Mouse (Mus musculus): ENCODE measurements around the gene Thrb.

Thrb gene

GRCm38 (mm10) chr14:17781921-17782320, 121.9 kb downstream of the Thrb start:
- DNase-seq (ENCODE audit: low spot score), result peak; percentile 33

GRCm38 (mm10) chr14:17784207-17784806, 124.2 kb downstream of the Thrb start:
- DNase-seq (ENCODE audit: low spot score), result no peak

DNA sequence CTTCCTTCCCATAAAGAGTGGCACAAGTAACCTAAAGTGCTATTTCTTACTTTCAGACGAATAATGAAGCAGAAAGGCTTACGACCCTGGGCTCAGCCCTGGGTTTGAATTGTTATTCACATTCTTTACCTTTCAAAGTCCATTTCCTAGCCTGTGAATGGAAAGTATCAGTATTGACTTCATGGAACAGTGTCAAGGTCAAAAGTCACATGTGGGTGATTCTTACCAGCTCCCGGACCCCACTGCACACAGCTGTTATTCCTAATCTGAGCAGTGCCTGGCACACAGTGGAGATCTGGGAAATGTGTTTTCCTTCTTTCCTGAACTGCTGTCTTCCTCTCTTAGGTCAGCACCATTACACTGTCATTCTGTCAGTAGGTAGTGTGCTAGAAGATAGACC, 125.3 kb downstream of the Thrb start:
- DNase-seq (ENCODE audit: low spot score), result peak; percentile 53

- DNase-seq (ENCODE audit: low spot score), result peak; percentile 36
Measured at GRCm38 (mm10) chr14:17786249-17786648, 126.2 kb downstream of the Thrb start.

DNA sequence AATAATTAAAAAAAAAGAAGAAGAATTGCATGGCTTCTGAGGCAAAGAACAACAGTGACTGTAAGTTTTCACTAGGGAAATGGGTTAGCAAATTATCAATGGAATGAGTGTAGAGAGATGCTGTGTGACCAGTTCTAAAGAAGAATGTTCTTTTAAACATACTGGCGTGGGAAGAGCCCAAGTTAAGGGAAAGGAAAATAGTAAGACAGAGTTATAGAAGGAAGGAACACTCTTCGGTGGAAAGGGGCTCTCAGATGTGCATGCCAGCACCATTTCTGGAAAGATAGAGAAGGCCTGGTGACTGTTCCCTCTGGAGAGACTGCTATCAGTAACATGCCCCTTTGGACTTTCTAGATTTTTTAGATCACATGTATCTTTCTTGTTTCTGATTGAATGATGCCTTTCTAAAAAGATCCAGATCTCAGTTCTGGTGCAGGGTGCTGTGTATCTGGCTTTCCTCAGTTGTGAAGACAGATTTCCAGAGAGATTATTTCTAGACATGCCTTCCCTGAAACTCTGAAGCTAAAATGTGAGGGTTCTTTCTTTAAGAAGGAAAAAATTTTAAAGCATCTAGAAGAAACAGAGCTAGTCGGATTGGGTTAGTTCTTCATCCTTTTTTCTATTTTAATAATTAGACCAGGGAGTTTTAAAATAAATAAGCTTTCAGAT, 144.0 kb downstream of the Thrb start:
- DNase-seq (ENCODE audit: low spot score), result no peak

DNA sequence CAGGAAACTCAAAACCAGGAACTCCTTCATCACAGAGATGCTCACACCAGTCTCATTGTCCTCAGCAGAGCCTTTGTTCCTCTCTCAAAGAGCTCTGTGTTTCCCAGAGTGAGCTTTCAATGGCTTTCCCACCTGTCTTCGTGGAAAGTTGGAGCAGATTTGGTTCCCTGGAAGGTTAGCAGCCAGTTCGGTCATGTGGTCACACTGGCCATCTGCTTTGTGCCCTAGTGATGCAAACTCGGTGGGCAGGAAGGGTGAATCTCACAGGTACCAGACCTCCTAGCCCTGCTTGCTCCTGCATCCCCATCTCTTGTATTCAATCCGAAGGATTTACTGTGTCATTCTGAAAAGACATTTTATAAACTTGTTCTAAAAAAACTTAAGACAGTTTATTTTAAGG, 151.0 kb downstream of the Thrb start:
- DNase-seq (ENCODE audit: low spot score), result no peak

DNA sequence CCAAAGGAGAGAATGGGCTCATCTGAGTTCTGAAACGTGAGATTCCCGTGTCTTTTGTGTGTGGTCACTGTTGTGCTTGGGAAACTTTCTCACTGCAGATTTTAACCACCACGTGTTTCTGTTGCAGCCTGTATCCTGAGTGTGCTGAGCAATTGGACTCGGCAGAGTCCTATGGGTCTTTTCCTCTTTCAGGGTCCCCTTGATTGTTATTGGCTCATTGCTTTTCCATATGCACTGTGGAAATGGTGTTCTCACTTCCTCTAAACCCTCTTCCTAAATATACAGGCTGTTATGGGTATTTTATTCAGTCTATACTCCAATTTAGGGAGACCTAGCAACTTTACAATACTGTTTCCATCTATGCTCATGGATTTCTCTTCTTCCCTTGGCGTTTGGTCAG, 152.4 kb downstream of the Thrb start:
- no peak for DNase-seq (ENCODE audit: low spot score)

DNA sequence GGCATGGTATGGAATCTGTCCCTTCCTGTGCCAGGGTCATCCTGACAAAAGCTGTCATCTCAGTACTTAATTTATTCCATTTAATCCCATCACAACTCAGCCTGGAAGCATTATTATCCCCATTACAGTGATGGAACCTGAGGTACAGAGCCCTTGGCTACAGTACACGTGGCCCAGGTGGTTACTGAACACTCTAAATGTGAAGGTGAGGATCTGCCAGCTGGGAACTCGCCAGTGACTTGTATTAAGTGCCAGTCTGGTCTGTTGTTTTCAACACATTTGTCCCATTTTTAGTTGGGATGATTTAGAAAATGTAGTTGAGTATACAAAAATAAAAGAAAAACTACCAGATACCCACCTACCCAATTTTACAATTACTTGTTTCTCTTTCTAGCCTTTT, 155.0 kb downstream of the Thrb start:
- DNase-seq (ENCODE audit: low spot score), result no peak

DNA sequence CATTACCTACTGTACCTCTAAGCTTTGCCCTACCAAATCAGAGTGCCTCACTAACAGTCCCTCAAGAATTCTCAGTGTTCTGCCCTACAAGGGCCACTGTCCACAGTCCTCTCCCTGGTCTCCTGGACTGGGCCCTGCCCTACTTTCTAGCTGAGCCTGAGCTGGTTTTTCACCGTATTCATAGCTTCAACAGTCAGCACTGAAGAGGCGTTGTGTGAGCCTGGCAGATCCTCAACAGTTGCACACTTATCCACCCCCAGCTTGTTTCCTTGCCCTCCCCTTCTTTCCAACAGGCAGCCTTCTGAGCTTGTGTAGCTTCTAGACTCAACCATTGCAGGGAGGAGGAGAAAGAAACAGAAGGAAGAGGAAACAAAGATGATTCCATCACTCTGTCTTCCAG, 158.0 kb downstream of the Thrb start:
- no peak for DNase-seq (ENCODE audit: low spot score)

DNA sequence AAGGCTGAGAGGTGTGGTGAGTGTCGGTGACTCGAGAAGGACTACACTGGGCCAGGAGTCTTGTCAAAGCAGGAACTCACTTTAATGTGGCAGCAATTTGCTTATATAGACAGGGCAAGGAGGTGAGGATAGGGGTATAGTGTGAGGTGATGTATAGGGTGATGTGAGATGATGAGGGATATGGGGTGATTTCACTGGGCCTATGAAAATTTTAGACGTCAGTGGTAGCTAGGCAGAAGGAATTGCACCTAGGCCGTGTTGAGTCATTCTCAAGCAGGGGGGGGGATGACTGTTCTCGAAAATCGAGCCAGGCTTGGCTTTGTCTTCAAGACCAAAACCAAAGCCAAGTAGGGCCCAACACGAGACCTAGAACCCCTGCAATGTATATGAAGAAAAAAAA, 162.7 kb downstream of the Thrb start:
- DNase-seq (ENCODE audit: low spot score), result no peak

- no peak for DNase-seq (ENCODE audit: low spot score)
Measured at GRCm38 (mm10) chr14:17827401-17827800, 167.3 kb downstream of the Thrb start.

DNA sequence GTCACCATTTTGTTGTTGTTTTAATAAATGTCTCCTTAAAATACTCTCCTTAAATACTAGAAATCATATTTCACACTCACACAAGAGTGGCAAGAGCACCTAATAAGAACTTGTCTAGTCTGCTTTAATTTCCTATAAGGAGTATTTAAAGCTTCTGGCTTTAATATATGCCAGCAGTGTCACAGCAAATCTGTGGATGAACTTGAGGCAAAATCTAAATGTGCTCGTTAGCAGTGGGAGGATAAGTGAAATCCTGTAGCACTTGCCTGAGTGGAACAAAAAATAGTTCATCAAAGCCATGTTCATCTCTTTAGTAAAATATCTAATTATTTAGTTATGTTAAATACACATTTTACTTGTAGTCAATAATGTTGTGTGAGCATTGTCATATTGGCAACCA, 175.7 kb downstream of the Thrb start:
- DNase-seq (ENCODE audit: low spot score), result no peak

- DNase-seq (ENCODE audit: low spot score), result no peak
Measured at GRCm38 (mm10) chr14:17836766-17837165, 176.7 kb downstream of the Thrb start.

- DNase-seq (ENCODE audit: low spot score), result no peak
Measured at GRCm38 (mm10) chr14:17845003-17845697, 185.1 kb downstream of the Thrb start.

- no peak for DNase-seq (ENCODE audit: low spot score)
Measured at GRCm38 (mm10) chr14:17845871-17846270, 185.8 kb downstream of the Thrb start.

DNA sequence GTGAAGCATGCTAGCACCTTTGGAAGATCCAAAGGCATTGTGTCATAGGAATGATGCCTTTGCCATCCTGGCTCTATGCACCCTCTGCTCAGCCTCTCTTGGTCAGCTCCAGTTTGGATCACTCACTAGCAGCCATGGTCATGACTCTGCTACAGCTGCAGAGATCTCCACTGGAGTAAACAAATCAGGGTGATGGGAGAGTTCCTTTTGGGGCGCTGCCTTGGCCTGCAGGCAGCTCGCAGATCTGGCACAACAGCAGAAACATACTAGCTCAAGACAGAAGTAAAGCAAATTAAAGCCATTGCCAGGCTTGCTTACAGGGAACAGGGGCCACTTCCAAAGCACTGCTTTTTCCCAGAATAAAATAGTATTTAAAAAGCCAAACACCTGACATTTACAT, 186.6 kb downstream of the Thrb start:
- DNase-seq (ENCODE audit: low spot score), result no peak

GRCm38 (mm10) chr14:17847211-17847610, 187.2 kb downstream of the Thrb start:
- no peak for DNase-seq (ENCODE audit: low spot score)

GRCm38 (mm10) chr14:17850355-17850754, 190.3 kb downstream of the Thrb start:
- no peak for DNase-seq (ENCODE audit: low spot score)

DNA sequence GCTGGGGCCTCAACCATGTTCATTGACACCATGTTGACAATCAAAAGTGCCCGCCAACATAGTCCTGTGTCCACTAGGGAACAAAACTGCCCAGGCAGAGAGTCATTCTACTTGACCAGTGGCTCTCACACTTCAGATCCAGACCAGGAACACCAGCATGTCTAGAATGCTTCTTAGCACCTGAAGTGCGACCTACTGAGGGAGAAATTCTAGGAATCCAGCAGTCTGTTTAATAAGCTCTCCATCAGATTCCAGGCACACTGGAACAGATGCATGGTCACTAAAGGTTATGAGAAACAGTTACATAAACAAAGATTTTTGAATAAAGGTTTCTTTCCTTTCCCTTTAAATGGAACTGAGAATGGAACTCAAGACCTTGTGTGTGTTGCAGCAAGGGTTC, 192.2 kb downstream of the Thrb start:
- DNase-seq (ENCODE audit: low spot score), result no peak

- no peak for DNase-seq (ENCODE audit: low spot score)
Measured at GRCm38 (mm10) chr14:17859790-17860385, 199.8 kb downstream of the Thrb start.

GRCm38 (mm10) chr14:17862651-17863050, 202.6 kb downstream of the Thrb start:
- no peak for DNase-seq (ENCODE audit: low spot score)

- DNase-seq (ENCODE audit: low spot score), result no peak
Measured at GRCm38 (mm10) chr14:17863701-17864320, 203.8 kb downstream of the Thrb start.

GRCm38 (mm10) chr14:17868326-17868725, 208.3 kb downstream of the Thrb start:
- DNase-seq (ENCODE audit: low spot score), result no peak
